Mouse (Mus musculus): ENCODE results near the gene Mrps15. TPM values are rescaled to one million over a fixed set of nuclear protein-coding genes. Genes with fewer than 3 reads are reported as not detected.

Gene Mrps15
- 10 to 100 TPM; 12.9 to 88.3 (median 46.2) TPM for total RNA-seq (2018; cell fraction: chromatin; rRNA removed)
- 100 to 1,000 TPM in 1 of 26 experiments, 10 to 100 TPM in 25; 50.7 to 107 (median 72.5) TPM for total RNA-seq (2018; cell fraction: cytosol; rRNA removed)
- total RNA-seq (2018; cell fraction: nucleus; rRNA removed), result 10 to 100 TPM; 14.7 to 86.0 (median 31.9) TPM
- polyA plus RNA-seq (2018), result 75.9 to 175 TPM (median 85.2 TPM) in 3 replicates

DNA sequence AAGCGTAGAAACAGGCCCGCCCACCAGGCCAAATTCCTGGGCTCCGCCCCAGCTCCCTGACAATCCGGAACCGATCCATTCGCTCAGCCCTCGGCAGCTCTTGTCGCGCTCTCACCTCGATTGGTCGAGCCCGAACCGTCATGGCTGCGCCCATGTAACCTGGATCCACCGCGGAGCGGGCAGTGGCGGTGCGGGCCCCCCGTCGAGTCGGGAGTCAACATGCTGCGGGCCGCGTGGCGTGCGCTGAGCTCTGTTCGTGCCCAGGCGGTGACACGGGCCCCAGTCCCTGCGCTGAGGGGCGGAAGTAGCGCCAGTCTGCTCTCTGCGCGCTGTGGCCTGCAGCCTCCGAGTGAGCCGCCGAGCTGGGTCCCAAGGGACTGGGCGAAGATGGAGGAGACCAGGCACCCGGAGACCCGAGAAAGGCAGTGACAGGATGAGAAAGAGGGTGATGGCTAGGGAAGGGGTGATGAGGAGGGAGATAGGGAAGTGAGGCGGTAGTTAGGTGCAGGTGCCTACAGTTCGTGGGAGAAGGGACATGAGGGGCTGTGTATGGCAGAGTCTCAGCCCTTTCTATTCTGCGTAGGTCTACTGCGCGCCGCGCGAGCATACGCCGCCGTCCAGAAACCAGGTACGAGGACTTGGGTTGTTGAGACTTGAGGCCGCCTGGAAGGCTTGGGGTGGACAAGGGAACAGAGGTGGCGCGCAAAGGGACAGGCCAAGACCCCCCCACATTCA is at the start of gene Mrps15:
TSS of gene Mrps15 (plus strand) at position 75 of the 735 bp plus-strand sequence.
- WGBS (ENCODE audit: missing documents), result 2% methylated on average over 56 of the region's 56 CpGs
- H3K27ac ChIP-seq, result peak within 1 kb of the TSS; percentile 52

DNA sequence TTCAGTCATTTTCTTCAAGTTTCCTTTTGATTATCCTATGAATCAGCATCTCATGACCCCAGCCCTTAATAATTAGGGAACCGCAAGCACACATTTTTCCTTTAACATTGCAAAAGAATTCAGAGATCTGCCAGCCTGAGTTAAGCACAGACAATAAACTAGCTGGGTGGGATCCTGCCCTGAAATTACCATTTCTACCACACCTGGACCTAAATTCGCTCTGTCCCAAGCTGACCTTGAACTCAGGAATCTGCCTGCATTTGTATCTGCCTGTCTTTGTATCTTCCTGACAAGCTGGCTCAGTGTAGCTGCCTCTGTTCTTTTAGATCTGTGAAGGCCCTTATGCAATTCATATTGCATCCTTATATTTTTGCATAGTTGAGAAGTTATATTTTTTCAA is 48.9 kb upstream of the Mrps15 start:
- Histone ChIP-seq H3K79me2 (ENCODE audit: inconsistent target) (no peaks in the 10 kb centered on the region), H3K4me3 (ENCODE audit: inconsistent target) (no peak overlapping the region), H3K36me3 (ENCODE audit: inconsistent target) (no peaks in the 10 kb centered on the region), H3K27ac (no peak overlapping the region)
- 90% methylated on average over 2 of the region's 2 CpGs for WGBS (ENCODE audit: missing documents)

More for the DNA sequence above, at the start of gene Mrps15:
- Histone ChIP-seq H3K36me3 (ENCODE audit: inconsistent target) (peaks cover 26% of the 10 kb centered on the region; the same call in 1 of the 2 replicates), H3K4me3 (ENCODE audit: inconsistent target) (peak within 1 kb of the TSS; percentile 98), H3K79me2 (ENCODE audit: inconsistent target) (peaks cover 13% of the 10 kb centered on the region)

DNA sequence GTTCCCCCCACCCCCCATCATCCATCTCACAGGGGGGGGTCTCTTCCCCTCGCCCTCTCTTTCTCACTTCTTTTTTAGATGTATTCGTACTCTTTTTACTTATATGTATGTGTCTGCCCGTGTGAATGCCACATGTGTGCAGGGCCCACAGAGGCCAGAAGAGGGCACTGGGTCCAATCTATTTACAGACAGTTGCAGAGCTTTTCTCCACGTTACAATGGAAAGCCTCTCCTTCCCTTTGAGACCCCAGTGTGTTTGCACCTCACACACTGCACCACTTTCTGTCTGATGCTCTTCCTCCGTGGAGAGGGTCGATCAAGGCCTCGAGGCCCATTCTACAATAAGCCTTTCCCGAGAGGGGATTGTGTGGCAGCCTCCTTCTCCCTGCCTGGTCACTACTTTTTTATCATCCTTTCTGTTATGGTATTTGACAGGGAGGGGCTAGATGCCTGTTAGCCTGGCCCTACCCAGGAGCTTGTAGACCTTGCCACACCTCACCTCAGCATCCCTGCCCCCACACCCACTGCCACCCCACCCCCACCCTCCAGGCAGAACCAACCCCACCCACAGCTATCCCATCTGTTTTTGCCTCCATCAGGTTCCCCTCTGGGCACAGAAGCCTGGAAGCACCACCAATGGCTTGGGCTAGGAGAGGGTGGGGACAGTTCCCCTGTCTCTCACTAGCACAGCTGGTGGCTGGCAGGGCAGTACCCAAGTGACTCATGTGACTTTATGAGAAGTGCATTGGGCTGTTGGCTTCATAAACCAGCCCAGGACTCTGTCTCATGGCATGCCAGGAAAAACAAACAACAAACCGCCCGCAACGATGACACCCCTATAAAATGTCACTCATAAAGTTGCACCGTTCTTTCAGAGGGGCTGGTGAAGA is 45.2 kb upstream of the Mrps15 start:
- no peaks in the 10 kb centered on the region for H3K36me3 ChIP-seq (ENCODE audit: inconsistent target)
- 86% methylated on average over 12 of the region's 12 CpGs for WGBS (ENCODE audit: missing documents)
- no peaks in the 10 kb centered on the region for H3K79me2 ChIP-seq (ENCODE audit: inconsistent target)
- H3K4me3 ChIP-seq (ENCODE audit: inconsistent target), result no peak overlapping the region
- no peak overlapping the region for H3K27ac ChIP-seq

DNA sequence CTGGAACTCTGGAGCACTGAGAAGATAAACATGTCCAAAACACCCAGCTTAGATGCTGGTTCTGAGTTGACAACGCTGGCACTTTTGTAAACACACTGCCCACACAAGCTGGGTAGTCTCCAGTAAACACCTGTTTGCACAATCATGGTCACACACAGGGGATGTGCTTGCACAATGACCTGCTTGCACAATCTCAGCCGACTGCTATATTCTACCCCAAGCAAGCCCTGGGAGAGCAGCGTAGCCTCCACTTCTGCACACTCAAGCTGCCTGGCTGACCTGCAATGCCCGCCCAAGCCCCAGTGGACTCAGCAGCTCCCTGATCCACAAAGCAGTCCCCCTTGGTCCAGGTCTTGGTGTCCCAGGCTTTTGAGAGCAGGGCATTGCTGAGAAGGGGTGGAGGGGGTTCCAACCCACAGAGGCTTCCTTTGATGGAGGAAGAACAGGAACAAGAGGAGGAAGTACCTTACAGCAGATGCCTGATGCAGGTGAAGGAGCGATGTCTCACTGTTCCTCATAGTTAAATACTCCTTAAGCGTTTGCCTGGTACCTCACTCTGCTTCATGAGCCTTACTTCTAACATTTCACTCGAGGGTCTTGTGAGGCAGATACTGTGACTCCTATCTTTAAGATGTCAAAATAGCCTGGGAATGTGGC is 28.9 kb upstream of the Mrps15 start:
- no peak overlapping the region for H3K4me3 ChIP-seq (ENCODE audit: inconsistent target)
- peak overlapping the region; percentile 89 for H3K27ac ChIP-seq
- H3K79me2 ChIP-seq (ENCODE audit: inconsistent target), result no peaks in the 10 kb centered on the region
- H3K36me3 ChIP-seq (ENCODE audit: inconsistent target), result no peaks in the 10 kb centered on the region
- 33% methylated on average over 7 of the region's 7 CpGs for WGBS (ENCODE audit: missing documents)

- Histone ChIP-seq H3K4me3 (ENCODE audit: inconsistent target) (no peak overlapping the region), H3K79me2 (ENCODE audit: inconsistent target) (peaks cover 7% of the 10 kb centered on the region; the same call in 1 of the 2 replicates), H3K27ac (peak overlapping the region; percentile 89), H3K36me3 (ENCODE audit: inconsistent target) (no peaks in the 10 kb centered on the region)
- 37% methylated on average over 10 of the region's 11 CpGs for WGBS (ENCODE audit: missing documents)
Measured at GRCm38 (mm10) chr4:126018966-126019538, 27.7 kb upstream of the Mrps15 start.

GRCm38 (mm10) chr4:126024303-126024900 is 22.3 kb upstream of the Mrps15 start, which contains the start of gene Csf3r:
Gene Csf3r (plus strand): TSS chr4:126024550.
- H3K27ac ChIP-seq, result peak within 1 kb of the TSS; percentile 86
- H3K4me3 ChIP-seq (ENCODE audit: inconsistent target), result peak within 1 kb of the TSS; percentile 39
- WGBS (ENCODE audit: missing documents), result 11% methylated on average over 16 of the region's 16 CpGs
- H3K79me2 ChIP-seq (ENCODE audit: inconsistent target), result peaks cover 41% of the 10 kb centered on the region; the same call in 1 of the 2 replicates
- H3K36me3 ChIP-seq (ENCODE audit: inconsistent target), result peaks cover 30% of the 10 kb centered on the region

GRCm38 (mm10) chr4:126025801-126026200 is 20.9 kb upstream of the Mrps15 start:
- WGBS (ENCODE audit: missing documents), result 48% methylated on average over 5 of the region's 5 CpGs
- peaks cover 42% of the 10 kb centered on the region for H3K36me3 ChIP-seq (ENCODE audit: inconsistent target)
- no peak overlapping the region for H3K27ac ChIP-seq
- peaks cover 41% of the 10 kb centered on the region; the same call in 1 of the 2 replicates for H3K79me2 ChIP-seq (ENCODE audit: inconsistent target)
- H3K4me3 ChIP-seq (ENCODE audit: inconsistent target), result no peak overlapping the region

GRCm38 (mm10) chr4:126027980-126028379 is 18.7 kb upstream of the Mrps15 start:
- H3K4me3 ChIP-seq (ENCODE audit: inconsistent target), result no peak overlapping the region
- H3K79me2 ChIP-seq (ENCODE audit: inconsistent target), result peaks cover 41% of the 10 kb centered on the region; the same call in 1 of the 2 replicates
- no peak overlapping the region for H3K27ac ChIP-seq
- WGBS (ENCODE audit: missing documents), result 73% methylated on average over 3 of the region's 3 CpGs
- H3K36me3 ChIP-seq (ENCODE audit: inconsistent target), result peaks cover 55% of the 10 kb centered on the region

DNA sequence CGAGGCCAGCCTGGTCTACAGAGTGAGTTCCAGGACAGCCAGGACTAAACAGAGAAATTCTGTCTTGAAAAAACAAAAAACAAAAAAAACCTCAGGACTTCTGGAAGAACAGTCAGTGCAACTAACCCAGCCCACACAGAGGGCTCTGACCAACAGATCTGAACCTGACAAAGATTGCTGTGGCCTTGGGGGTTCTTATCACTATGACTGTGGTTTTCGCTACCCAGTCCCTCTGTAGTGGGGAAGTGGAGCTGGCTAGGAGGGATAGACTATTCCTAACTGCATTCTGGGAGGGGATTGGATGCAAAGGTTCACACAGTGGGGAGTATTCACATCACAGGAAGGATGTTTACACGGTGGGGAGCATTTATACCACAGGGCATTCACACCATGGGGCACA is 17.7 kb upstream of the Mrps15 start:
- 78% methylated on average over 3 of the region's 3 CpGs for WGBS (ENCODE audit: missing documents)
- Histone ChIP-seq H3K4me3 (ENCODE audit: inconsistent target) (no peak overlapping the region), H3K27ac (no peak overlapping the region), H3K36me3 (ENCODE audit: inconsistent target) (peaks cover 66% of the 10 kb centered on the region), H3K79me2 (ENCODE audit: inconsistent target) (peaks cover 33% of the 10 kb centered on the region; the same call in 1 of the 2 replicates)

DNA sequence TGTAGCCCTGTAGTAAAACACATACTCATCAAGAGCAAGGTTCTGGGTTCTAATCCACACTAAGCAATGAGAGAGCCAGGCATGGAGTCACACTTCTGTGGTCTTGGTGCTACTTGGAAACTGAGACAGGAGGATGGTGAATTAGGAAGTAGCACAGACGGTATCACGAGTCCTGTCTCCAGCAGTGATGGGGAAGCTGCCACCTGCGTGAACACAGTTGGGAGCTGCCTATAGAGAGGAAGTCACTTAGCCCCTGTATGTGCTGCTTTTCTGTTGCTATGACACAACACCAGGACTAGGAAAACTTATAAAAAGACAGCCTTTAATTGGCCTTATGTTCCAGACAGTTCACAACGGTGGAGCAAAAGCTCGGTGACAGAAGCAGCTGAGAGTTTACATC is 16.0 kb upstream of the Mrps15 start:
- 33% methylated on average over 5 of the region's 5 CpGs for WGBS (ENCODE audit: missing documents)
- peaks cover 17% of the 10 kb centered on the region; the same call in 1 of the 2 replicates for H3K79me2 ChIP-seq (ENCODE audit: inconsistent target)
- peaks cover 78% of the 10 kb centered on the region for H3K36me3 ChIP-seq (ENCODE audit: inconsistent target)
- H3K27ac ChIP-seq, result no peak overlapping the region
- H3K4me3 ChIP-seq (ENCODE audit: inconsistent target), result no peak overlapping the region

DNA sequence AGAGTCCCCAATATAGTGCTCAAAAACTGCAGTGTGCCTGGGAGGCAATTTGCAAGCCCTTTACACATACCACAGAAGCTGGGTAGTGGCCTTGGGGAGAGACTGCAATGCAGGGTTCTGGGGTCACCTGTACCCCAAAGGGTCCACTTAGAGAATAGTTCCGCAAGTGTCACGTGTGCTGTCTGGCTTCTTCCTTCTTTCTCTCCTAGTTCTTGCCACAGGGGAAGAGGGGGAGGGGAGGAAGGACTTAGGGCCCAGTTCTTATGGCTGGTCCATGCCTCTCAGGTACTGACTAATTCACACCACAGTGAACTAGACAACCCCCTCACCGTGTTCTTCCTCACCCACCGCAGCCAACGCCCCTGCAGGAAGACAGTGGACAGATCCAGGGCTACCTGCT is 11.3 kb upstream of the Mrps15 start:
- Histone ChIP-seq H3K4me3 (ENCODE audit: inconsistent target) (no peak overlapping the region), H3K79me2 (ENCODE audit: inconsistent target) (no peaks in the 10 kb centered on the region), H3K27ac (no peak overlapping the region), H3K36me3 (ENCODE audit: inconsistent target) (peaks cover 80% of the 10 kb centered on the region)
- 81% methylated on average over 5 of the region's 5 CpGs for WGBS (ENCODE audit: missing documents)

- 43% methylated on average over 7 of the region's 7 CpGs for WGBS (ENCODE audit: missing documents)
- peaks cover 13% of the 10 kb centered on the region for H3K79me2 ChIP-seq (ENCODE audit: inconsistent target)
- H3K36me3 ChIP-seq (ENCODE audit: inconsistent target), result peaks cover 32% of the 10 kb centered on the region
- H3K27ac ChIP-seq, result no peak overlapping the region
- H3K4me3 ChIP-seq (ENCODE audit: inconsistent target), result no peak overlapping the region
Measured at GRCm38 (mm10) chr4:126051617-126052016, 4.9 kb downstream of the Mrps15 start.

All from macrophage (primary cell).